Mouse (Mus musculus): ENCODE results near the gene Ms4a8a.

Ms4a8a gene

GRCm38 (mm10) chr19:11017891-11018290 is 63.0 kb downstream of the Ms4a8a start, which contains the start of gene Ms4a18:
Gene Ms4a18, minus strand, starts transcription at chr19:11018031.
- no peak for DNase-seq (ENCODE audit: low read depth in 1 of 2, low spot score in 2 of 2)
